Mouse (Mus musculus) kidney, adult 11 months (tissue): ENCODE measurements around the gene Btg1.

Source experiments
- DNase-seq: peaks from one replicate; pipeline ENCODE4 v3.0.0; 2022

The Btg1 gene

DNA sequence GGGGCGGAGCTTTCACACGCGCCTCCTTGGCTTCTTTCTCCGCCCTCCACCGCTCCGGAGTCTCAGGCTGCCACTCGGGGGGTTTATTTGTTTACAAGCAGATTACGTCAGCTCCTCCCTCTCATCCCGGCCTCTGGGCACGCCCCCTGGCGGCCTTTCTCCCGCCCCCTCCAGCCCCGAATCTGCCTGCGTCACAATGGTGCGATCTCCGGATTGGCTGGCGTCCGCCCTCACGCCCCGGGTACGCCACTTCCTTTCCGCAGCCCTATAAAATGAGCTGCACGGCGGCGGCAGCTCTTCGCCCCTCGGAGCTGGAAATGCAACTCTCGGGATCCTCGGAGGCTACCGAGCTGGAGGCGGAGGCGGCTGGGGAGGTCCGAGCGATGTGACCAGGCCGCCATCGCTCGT is at the start of gene Btg1:
Gene Btg1, plus strand, starts transcription at position 298 of the 408 bp plus-strand sequence.
- peak; percentile 99 for DNase-seq

GRCm38 (mm10) chr10:96569469-96569868 is 47.3 kb upstream of the Btg1 start:
- no peak for DNase-seq

- DNase-seq, result peak; percentile 16
Measured at GRCm38 (mm10) chr10:96571176-96571575, 45.6 kb upstream of the Btg1 start.

- DNase-seq, result no peak
Measured at GRCm38 (mm10) chr10:96574786-96575185, 42.0 kb upstream of the Btg1 start.

GRCm38 (mm10) chr10:96575338-96575737 is 41.5 kb upstream of the Btg1 start:
- no peak for DNase-seq

GRCm38 (mm10) chr10:96578924-96579323 is 37.9 kb upstream of the Btg1 start:
- DNase-seq, result no peak

- no peak for DNase-seq
Measured at GRCm38 (mm10) chr10:96579436-96579835, 37.4 kb upstream of the Btg1 start.

DNA sequence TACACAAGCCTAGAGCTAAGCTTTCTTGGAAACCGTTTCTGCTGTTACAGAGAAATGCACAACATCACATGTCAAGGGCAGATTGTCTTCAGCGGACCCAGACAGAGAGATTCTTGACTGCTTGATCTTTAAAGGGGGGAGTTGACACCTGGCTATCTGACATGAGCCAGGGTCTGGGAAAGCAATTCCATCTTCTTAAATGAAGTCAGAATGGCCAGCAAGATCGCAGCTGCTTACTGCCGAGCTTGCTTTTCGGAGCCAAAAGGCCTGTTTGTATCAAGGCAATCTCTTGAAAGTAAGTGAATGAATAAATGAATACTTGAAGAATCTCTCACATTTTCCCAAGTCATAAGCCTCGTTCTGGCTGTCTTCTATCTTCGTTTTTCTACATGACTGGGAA is 36.6 kb upstream of the Btg1 start:
- no peak for DNase-seq

GRCm38 (mm10) chr10:96581232-96581631 is 35.6 kb upstream of the Btg1 start:
- DNase-seq, result no peak

GRCm38 (mm10) chr10:96586191-96586880 is 30.5 kb upstream of the Btg1 start:
- no peak for DNase-seq

DNA sequence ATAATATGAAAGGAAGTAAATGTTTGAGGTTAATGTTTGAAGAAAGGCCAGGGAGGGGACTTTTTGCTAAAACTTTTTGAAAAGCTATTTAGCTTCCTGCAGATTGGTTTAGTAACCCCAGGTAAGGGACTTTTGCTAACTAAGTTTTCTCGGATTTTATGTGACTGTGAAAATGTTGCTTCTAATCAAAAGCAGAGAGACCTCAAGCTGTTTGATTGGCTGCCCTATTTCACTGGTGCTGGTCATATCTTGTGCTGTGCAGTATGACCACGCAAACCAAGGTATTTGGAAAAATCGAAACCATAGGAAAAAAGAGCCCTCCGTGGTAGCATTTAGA is 30.0 kb upstream of the Btg1 start:
- DNase-seq, result no peak

GRCm38 (mm10) chr10:96588233-96588632 is 28.6 kb upstream of the Btg1 start:
- DNase-seq, result no peak

GRCm38 (mm10) chr10:96589781-96590180 is 27.0 kb upstream of the Btg1 start:
- no peak for DNase-seq

GRCm38 (mm10) chr10:96592089-96592488 is 24.7 kb upstream of the Btg1 start:
- DNase-seq, result no peak

DNA sequence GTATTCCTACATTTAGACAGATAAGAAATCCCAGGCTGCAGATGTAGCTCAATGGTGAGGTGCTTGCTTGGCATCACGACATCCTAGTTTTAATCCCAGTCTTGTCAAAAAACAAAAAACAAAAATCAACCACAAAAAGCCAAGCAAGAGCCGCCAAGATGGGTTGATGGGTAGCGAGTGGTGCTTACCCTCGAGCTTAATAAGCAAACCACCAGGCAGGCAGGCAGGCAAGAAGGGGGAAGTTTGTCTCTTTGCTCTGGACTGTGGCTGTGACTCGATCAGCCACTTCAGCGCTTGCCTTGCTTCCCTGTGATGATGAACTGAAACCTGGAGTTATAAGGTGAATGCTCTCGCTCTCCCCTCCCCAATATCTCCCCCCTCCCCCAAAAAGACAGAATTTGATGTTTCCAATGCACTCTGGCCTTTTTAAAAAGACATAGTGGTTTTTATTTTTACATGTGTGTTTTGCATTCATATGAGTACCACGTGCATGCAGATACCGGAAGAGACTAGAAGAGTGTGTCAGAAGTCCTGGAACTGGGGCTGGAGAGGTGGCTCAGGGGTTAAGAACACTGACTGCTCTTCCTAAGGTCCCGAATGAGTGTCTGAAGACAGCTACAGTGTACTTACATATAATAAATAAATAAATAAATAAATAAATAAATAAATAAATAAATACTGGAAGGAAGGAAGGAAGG is 21.2 kb upstream of the Btg1 start:
- DNase-seq, result no peak

DNA sequence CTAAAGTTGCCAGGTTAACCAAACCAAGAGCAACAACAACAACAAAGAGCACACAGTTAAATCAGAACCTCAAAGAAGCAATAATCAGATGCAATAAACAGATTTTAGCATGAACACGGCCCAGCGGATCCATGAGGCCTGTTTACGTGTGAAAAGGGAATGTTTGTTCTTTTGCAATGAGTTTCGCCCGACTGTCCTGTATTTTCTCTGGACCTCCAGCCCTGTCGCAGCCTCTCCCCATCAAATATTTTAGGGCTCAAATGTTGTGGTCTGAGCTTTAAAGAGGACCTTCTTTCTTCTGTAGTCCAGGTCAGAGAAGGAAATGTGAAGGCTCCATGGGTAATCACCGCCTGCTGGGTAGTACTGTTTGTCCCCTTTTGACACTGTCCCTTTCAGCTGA is 20.4 kb upstream of the Btg1 start:
- DNase-seq, result no peak

- no peak for DNase-seq
Measured at GRCm38 (mm10) chr10:96599641-96600040, 17.2 kb upstream of the Btg1 start.

DNA sequence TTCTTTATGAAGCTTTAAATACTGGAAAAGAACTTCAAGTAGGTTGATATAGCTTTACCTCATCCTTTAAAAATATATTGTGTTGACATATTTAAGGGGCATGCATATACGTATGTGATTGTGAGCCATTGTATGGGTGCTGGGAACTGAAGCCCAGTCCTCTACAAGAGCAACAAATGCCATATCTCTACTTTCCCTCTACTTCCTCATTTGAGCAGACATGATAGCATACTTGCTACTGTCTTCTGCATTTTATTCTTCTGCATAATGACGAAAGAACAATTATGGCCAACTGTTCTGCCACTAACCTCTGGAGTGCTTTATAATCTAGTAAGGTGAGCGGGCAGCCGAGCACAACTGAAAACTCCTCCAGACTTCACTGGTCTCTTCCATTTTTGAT is 15.1 kb upstream of the Btg1 start:
- no peak for DNase-seq

DNA sequence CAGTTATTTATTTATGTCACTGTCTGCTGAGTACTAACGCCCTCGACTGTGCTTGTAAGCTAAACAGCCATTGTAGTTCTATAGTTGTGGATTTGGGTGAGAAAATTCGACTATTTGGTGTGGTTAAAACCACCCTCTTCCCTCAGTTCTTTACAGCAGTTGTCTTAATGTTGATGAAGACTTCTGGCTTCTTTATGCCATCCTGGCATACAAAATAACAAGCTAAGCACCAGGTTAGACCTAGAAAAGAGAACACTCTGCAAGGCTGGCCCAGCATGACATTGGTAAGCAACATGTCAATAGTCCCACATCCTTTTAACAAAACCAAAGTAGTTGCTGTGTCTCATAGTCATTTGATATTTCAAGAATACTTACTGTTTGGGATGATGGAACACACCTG is 14.5 kb upstream of the Btg1 start:
- DNase-seq, result no peak

- no peak for DNase-seq
Measured at GRCm38 (mm10) chr10:96605168-96605567, 11.6 kb upstream of the Btg1 start.

GRCm38 (mm10) chr10:96605856-96606255 is 10.9 kb upstream of the Btg1 start:
- no peak for DNase-seq

GRCm38 (mm10) chr10:96607617-96608185 is 9.1 kb upstream of the Btg1 start:
- DNase-seq, result no peak

- no peak for DNase-seq
Measured at GRCm38 (mm10) chr10:96609356-96610345, 7.2 kb upstream of the Btg1 start.
